Mouse (Mus musculus): ENCODE measurements around the gene Ppm1l.

The Ppm1l gene

DNA sequence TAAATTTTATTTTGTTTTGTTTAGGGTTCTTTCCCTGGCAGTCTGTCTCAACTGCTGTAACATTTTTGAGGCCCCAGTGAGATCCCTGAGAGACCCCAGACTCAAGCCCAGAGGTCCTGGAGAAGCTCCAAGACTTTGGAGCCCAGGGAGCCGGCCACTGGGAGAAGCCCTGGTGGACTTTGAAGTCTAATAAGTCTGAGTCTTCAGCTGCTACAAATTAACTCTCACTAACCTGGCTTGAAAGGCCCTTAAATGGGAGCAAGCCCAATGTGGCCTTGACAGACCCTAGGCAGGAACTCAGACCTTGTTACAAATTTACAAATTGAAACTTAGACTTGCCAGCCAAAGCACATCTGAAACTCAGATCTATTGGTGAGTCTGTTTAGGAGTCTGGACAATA is 290.8 kb downstream of the Ppm1l start:
- DNase-seq, result peak; percentile 76

DNA sequence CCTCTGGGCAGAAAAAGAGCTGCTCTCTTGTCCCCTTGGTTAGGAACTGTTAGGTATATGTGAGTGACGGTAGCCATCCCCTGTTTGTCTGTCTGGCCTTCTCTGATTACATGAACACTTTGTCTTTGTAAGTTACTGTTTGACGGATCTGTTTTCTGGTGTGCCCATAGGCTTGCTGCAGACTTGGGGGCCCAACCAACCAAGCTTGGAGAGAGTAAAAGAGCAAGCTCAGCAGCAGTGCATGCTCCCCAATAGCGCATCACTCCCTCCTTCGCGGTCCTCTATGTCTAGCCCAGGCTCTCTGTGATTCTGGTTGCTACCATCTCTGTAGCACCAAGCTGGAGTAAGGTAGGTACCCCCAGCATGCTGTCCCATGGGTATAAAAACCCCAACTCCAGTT is 291.2 kb downstream of the Ppm1l start:
- DNase-seq, result peak; percentile 41

Data from kidney, adult 11 months (tissue).